Mouse (Mus musculus) neural tube, embryonic 13.5 days (tissue): ENCODE measurements around the gene Ugt1a10. TPM values are rescaled to one million over a fixed set of nuclear protein-coding genes. Genes with fewer than 3 reads are reported as not detected.

ENCODE experiments used
- ATAC-seq: fragments of 200-750 bp; cut with Nextera tagmentation; 2 replicates; pipeline ENCODE4 v1.8.0; 2017; ENCODE audit warnings: low read depth, mild to moderate bottlenecking, moderate TSS enrichment, moderate library complexity
- H3K27ac ChIP-seq: fragments of 300-500 bp; sonication (generic); replicated peaks from 2 replicates; pipeline ENCODE4 v1.5.1; 2015; ENCODE audit warnings: moderate library complexity, mild to moderate bottlenecking, inconsistent platforms
- H3K27me3 ChIP-seq: fragments of 300-500 bp; sonication (generic); 2 replicates; pipeline ENCODE4 v1.6.1; 2015; ENCODE audit warnings: mild to moderate bottlenecking, inconsistent platforms
- H3K36me3 ChIP-seq: fragments of 300-500 bp; sonication (generic); 2 replicates; pipeline ENCODE4 v1.6.1; 2015; ENCODE audit warnings: mild to moderate bottlenecking, inconsistent platforms
- H3K4me1 ChIP-seq: fragments of 300-500 bp; sonication (generic); replicated peaks from 2 replicates; pipeline ENCODE4 v1.6.1; 2015; ENCODE audit warnings: inconsistent platforms
- H3K4me2 ChIP-seq: fragments of 300-500 bp; sonication (generic); 2 replicates; pipeline ENCODE4 v1.6.1; 2015; ENCODE audit warnings: inconsistent platforms, mild to moderate bottlenecking, moderate library complexity
- H3K4me3 ChIP-seq: fragments of 300-500 bp; sonication (generic); 2 replicates; pipeline ENCODE4 v1.5.1; 2015; ENCODE audit warnings: mild to moderate bottlenecking, inconsistent platforms
- H3K9ac ChIP-seq: fragments of 300-500 bp; sonication (generic); 2 replicates; pipeline ENCODE4 v1.6.1; 2015; ENCODE audit warnings: moderate library complexity, mild to moderate bottlenecking, inconsistent platforms
- H3K9me3 ChIP-seq: fragments of 300-500 bp; sonication (generic); 2 replicates; pipeline ENCODE4 v1.6.1; 2016; ENCODE audit warnings: inconsistent platforms
- WGBS: fragments of 180-500 bp; shearing (Covaris S2); methylation state at CpG from one replicate; pipeline ENCODE4 v1.1.7; 2015; 5-methylcytosine and 5-hydroxymethylcytosine counted together
- polyA plus RNA-seq: library from polyadenylated mRNA; unstranded; fragments of >200 nt; fragmentation: Nextera tagmentation; extraction: Ambion mirVana; gene quantifications from 2 replicates; pipeline ENCODE4 v1.2.1, GENCODE M21; 2015

The Ugt1a10 gene
- polyA plus RNA-seq, 1 experiment from 2014 or later = not detected

- Histone ChIP-seq H3K27ac (no peak overlapping the region), H3K4me3 (no peak overlapping the region), H3K4me2 (no peak overlapping the region), H3K36me3 (peaks cover 21% of the 10 kb centered on the region), H3K9me3 (peaks cover 71% of the 10 kb centered on the region), H3K27me3 (no peaks in the 10 kb centered on the region), H3K4me1 (peaks cover 12% of the 10 kb centered on the region; the same call in 1 of the 2 replicates), H3K9ac (no peak overlapping the region)
- WGBS = 81% methylated on average over 13 of the region's 13 CpGs
- no peak for ATAC-seq
Measured at GRCm38 (mm10) chr1:88255989-88256754, 201.0 kb downstream of the Ugt1a10 start.

DNA sequence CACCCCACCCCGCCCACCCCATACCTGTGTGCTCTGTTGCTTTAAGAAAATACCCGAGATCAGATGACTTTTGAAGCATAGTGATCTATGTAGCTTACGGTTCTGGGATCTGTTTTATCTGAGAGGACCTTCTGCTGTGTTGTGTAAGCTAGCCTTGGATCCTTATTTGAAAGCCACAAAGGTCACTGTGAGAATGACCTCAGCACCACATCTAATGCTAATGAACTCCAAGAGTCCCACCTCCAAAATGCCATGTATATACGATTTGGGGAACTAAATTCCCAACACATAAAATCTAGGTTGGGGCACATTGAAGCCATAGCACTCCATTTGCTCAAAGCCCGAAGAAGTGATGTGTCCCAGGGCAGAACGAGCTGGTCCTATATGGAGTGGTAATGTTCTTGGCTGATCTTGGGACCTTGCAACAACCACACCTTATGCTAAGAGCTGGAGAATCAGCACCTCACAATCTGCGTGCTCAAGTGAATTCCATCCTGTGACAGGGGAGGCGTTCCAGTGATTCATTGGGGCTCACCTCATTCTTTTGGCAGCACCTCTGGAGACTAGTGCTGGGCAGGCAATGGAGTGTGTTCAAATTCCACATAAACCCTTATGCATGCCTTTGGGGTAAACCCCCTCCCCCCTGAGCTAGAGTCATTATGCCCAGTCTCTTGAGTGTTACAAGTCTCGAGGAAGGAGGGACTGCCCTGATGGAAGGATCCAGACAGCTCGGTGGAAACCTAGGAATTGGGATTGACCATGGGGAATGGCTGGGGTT lies 201.9 kb downstream of the Ugt1a10 start:
- 80% methylated on average over 10 of the region's 10 CpGs for WGBS
- Histone ChIP-seq H3K36me3 (peaks cover 30% of the 10 kb centered on the region), H3K4me2 (no peak overlapping the region), H3K27me3 (no peaks in the 10 kb centered on the region), H3K4me3 (no peak overlapping the region), H3K27ac (no peak overlapping the region), H3K9me3 (peaks cover 64% of the 10 kb centered on the region), H3K9ac (no peak overlapping the region), H3K4me1 (peaks cover 17% of the 10 kb centered on the region; the same call in 1 of the 2 replicates)
- ATAC-seq = no peak

- Histone ChIP-seq H3K9me3 (peaks cover 58% of the 10 kb centered on the region), H3K27ac (no peak overlapping the region), H3K4me3 (no peak overlapping the region), H3K9ac (no peak overlapping the region), H3K36me3 (peaks cover 36% of the 10 kb centered on the region), H3K4me2 (no peak overlapping the region), H3K4me1 (peaks cover 23% of the 10 kb centered on the region), H3K27me3 (no peaks in the 10 kb centered on the region)
- 79% methylated on average over 6 of the region's 6 CpGs for WGBS
- no peak for ATAC-seq
Measured at GRCm38 (mm10) chr1:88257681-88258080, 202.5 kb downstream of the Ugt1a10 start.

DNA sequence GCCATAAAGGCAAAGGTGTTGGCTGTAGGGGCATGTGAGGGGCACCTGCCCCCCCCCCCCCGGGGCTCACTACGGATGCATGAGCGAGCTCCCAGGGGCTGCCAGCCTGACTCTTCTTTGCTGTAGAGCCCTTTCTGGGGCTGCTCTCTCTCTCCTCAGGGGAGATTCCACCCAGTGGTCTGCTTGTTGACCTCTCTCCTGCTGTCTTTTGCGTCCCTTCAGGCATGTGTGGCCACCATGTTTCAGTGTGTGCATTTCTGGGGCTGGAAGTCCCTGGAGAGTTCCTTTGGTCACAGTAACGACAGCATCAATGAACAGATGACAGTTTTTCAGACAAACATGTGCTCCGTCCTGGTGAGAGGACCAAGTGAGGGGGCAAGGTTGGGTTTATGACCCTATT lies 203.2 kb downstream of the Ugt1a10 start:
- no peaks in the 10 kb centered on the region for H3K27me3 ChIP-seq
- H3K27ac ChIP-seq = no peak overlapping the region
- no peak overlapping the region for H3K4me2 ChIP-seq
- peaks cover 43% of the 10 kb centered on the region for H3K36me3 ChIP-seq
- no peak overlapping the region for H3K4me3 ChIP-seq
- WGBS = 64% methylated on average over 6 of the region's 6 CpGs
- ATAC-seq = no peak
- peaks cover 25% of the 10 kb centered on the region for H3K4me1 ChIP-seq
- H3K9ac ChIP-seq = no peak overlapping the region
- peaks cover 51% of the 10 kb centered on the region for H3K9me3 ChIP-seq

DNA sequence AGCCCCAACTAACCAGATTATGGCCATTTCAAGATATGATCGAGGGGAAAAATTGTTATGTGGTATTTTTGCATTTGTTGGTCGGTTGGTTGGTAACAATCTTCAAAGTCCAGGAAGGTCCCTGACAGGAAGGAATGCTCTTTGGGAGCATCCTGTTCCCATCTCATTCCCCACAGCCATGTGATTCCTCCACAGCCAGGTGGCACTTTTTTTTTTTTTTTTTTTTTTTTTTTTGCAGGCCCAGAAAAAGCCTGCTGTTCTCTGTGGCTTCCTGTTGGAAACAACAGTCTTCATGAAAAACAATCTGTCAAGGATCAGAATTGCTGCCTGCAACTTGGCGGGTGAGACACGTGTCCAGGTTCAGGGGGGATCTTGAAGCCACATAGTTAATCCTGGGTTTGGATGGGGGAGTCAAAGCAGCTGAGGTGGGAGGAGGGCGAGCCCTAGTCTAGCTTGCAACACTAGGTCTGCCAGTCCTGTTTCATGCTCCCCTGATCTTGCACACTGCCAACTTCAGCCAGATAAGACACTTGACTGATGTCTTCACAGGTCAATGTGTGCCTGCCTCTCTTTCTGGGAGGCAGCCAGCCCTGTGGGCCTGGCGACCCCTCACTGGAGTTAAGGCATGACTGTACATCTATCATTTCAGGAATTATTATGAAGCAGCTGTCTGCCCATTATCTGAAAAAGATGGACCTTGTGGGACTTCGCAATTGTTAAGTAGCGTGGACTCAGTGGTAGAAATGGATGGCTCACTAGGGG lies 203.9 kb downstream of the Ugt1a10 start:
- peaks cover 46% of the 10 kb centered on the region for H3K9me3 ChIP-seq

GRCm38 (mm10) chr1:88259643-88260024 lies 204.4 kb downstream of the Ugt1a10 start:
- Histone ChIP-seq H3K9me3 (peaks cover 40% of the 10 kb centered on the region), H3K4me3 (no peak overlapping the region), H3K9ac (no peak overlapping the region), H3K27me3 (no peaks in the 10 kb centered on the region), H3K36me3 (peaks cover 56% of the 10 kb centered on the region), H3K4me1 (peaks cover 25% of the 10 kb centered on the region), H3K27ac (no peak overlapping the region), H3K4me2 (no peak overlapping the region)
- WGBS = 78% methylated on average over 4 of the region's 4 CpGs
- ATAC-seq = peak; percentile 2; the same call in 1 of the 2 replicates

More for the DNA sequence above, 203.9 kb downstream of the Ugt1a10 start:
- Histone ChIP-seq H3K4me3 (no peak overlapping the region), H3K36me3 (peaks cover 50% of the 10 kb centered on the region), H3K4me2 (no peak overlapping the region), H3K27me3 (no peaks in the 10 kb centered on the region), H3K9ac (no peak overlapping the region), H3K4me1 (peaks cover 25% of the 10 kb centered on the region), H3K27ac (no peak overlapping the region)
- peak; percentile 1; the same call in 1 of the 2 replicates for ATAC-seq
- 73% methylated on average over 8 of the region's 8 CpGs for WGBS

GRCm38 (mm10) chr1:88260114-88260513 lies 204.9 kb downstream of the Ugt1a10 start:
- Histone ChIP-seq H3K9me3 (peaks cover 35% of the 10 kb centered on the region), H3K4me3 (no peak overlapping the region), H3K9ac (no peak overlapping the region), H3K27ac (no peak overlapping the region), H3K4me2 (no peak overlapping the region), H3K27me3 (no peaks in the 10 kb centered on the region), H3K4me1 (peaks cover 25% of the 10 kb centered on the region), H3K36me3 (peaks cover 60% of the 10 kb centered on the region)
- ATAC-seq = peak; percentile 3; the same call in 1 of the 2 replicates
- 81% methylated on average over 6 of the region's 6 CpGs for WGBS

DNA sequence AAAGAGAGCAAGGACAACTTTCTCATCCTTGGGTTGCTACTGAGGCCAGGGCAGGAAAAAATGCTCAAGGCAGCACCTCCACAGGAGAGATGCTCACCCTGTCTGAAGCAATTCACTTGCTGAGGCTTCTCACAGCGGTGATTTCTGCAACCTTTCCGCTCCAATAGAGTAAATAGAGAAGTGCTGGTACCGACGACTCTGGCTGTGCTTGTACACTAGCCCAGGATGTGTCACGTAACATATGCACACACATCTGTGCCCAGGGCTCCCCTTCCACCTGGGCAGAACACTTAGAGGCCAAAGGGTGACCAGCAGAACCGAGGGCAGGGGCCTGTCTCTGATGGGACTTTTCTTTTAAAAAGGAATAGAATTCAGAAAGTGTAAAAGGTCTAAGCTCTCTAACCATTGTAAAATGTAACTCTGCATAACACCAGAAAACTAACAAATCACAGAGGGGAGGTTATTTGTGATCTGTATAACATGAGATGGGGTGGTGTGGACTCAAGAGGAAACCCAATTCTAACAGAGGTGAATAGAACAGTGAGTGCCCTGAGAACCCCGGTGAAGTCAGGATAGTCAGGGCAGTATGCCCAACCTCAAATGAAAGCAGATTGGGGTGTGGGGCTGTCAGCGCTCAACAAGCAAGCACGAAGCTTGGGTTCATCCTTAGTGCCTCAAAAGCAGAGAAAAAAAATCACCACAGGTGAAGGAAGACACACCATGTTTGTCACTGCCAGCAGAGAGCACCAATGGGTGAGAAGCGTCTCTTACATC lies 205.6 kb downstream of the Ugt1a10 start:
- H3K4me1 ChIP-seq = peaks cover 25% of the 10 kb centered on the region
- H3K4me3 ChIP-seq = no peak overlapping the region
- no peak for ATAC-seq
- no peaks in the 10 kb centered on the region for H3K27me3 ChIP-seq
- no peak overlapping the region for H3K9ac ChIP-seq
- H3K36me3 ChIP-seq = peaks cover 67% of the 10 kb centered on the region
- H3K9me3 ChIP-seq = peaks cover 33% of the 10 kb centered on the region
- H3K27ac ChIP-seq = no peak overlapping the region
- no peak overlapping the region for H3K4me2 ChIP-seq
- WGBS = 85% methylated on average over 10 of the region's 10 CpGs

DNA sequence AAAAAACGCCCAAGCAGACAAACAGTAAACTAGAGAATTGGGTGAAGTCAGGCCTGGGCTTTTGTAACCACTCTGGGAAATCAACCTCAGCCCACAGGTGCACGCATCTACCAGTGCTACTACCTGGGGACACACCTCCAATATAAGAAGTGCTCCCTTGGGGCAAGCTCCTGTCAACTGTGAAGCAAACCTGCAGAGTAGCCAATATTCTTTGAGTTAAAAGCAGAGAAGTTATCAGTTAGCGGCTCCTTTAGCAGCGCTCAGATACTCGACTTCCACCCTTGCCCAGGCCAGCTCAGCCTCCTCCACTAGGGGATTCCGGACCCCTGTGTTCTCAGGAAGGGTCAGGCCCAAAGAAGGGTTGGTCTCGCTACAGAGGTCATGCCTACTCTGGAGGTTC lies 206.5 kb downstream of the Ugt1a10 start:
- H3K9ac ChIP-seq = no peak overlapping the region
- no peak for ATAC-seq
- H3K4me3 ChIP-seq = no peak overlapping the region
- H3K27me3 ChIP-seq = no peaks in the 10 kb centered on the region
- peaks cover 25% of the 10 kb centered on the region for H3K4me1 ChIP-seq
- peaks cover 24% of the 10 kb centered on the region for H3K9me3 ChIP-seq
- no peak overlapping the region for H3K27ac ChIP-seq
- WGBS = 85% methylated on average over 7 of the region's 7 CpGs
- H3K4me2 ChIP-seq = no peak overlapping the region
- H3K36me3 ChIP-seq = peaks cover 76% of the 10 kb centered on the region

DNA sequence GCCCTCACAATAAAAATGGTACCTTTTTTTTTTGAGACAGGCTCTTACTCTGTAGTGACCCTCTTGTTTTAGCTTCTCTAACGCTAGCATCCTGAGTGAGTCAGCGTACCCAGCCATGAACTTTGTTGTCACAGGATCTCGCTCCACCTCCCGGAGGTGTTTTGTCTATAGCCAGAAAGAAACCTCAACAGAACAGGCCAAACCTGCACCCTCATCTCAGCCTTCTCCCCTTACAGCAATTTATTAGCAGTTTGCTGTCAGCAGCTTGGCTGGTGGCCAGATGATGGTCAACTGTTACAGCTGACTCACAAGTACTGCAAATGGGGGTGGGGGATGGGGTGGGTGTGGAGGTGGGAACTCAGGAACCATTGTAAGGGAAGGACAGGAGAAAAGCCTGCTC lies 207.1 kb downstream of the Ugt1a10 start:
- Histone ChIP-seq H3K9me3 (peaks cover 19% of the 10 kb centered on the region), H3K27ac (no peak overlapping the region), H3K9ac (no peak overlapping the region), H3K27me3 (no peaks in the 10 kb centered on the region), H3K4me1 (peaks cover 25% of the 10 kb centered on the region), H3K4me2 (no peak overlapping the region), H3K36me3 (peaks cover 82% of the 10 kb centered on the region), H3K4me3 (no peak overlapping the region)
- 77% methylated on average over 4 of the region's 4 CpGs for WGBS
- no peak for ATAC-seq

GRCm38 (mm10) chr1:88262961-88263360 lies 207.8 kb downstream of the Ugt1a10 start:
- ATAC-seq = no peak
- peaks cover 12% of the 10 kb centered on the region for H3K9me3 ChIP-seq
- no peak overlapping the region for H3K27ac ChIP-seq
- no peak overlapping the region for H3K9ac ChIP-seq
- H3K4me3 ChIP-seq = no peak overlapping the region
- H3K27me3 ChIP-seq = no peaks in the 10 kb centered on the region
- peaks cover 25% of the 10 kb centered on the region for H3K4me1 ChIP-seq
- H3K36me3 ChIP-seq = peaks cover 89% of the 10 kb centered on the region
- H3K4me2 ChIP-seq = no peak overlapping the region
- WGBS = 79% methylated on average over 6 of the region's 6 CpGs
